Mouse (Mus musculus) embryonic facial prominence, embryonic 13.5 days (tissue): Measurements from ENCODE around the gene Oxld1. TPM values are rescaled to one million over a fixed set of nuclear protein-coding genes. Genes with fewer than 3 reads are reported as not detected.
A peak's percentile ranks its signal among the peaks of the same experiment; 100 is the strongest.

Source experiments
- ATAC-seq: fragments of 200-750 bp; cut with Nextera tagmentation; 2 replicates; pipeline ENCODE4 v1.8.0; 2017; ENCODE audit warnings: low read depth; ENCODE audit not compliant: insufficient number of reproducible peaks, insufficient read depth, low FRiP score, low TSS enrichment
- H3K27ac ChIP-seq: fragments of 300-500 bp; sonication (generic); 2 replicates; pipeline ENCODE4 v1.5.1; 2015; ENCODE audit warnings: moderate library complexity, mild to moderate bottlenecking, inconsistent platforms
- H3K27me3 ChIP-seq: fragments of 300-500 bp; sonication (generic); 2 replicates; pipeline ENCODE4 v1.6.1; 2015; ENCODE audit warnings: mild to moderate bottlenecking, inconsistent platforms
- H3K36me3 ChIP-seq: fragments of 300-500 bp; sonication (generic); 2 replicates; pipeline ENCODE4 v1.6.1; 2015; ENCODE audit warnings: mild to moderate bottlenecking, inconsistent platforms
- H3K4me1 ChIP-seq: fragments of 300-500 bp; sonication (generic); 2 replicates; pipeline ENCODE4 v1.6.1; 2015; ENCODE audit warnings: inconsistent platforms
- H3K4me2 ChIP-seq: fragments of 300-500 bp; sonication (generic); 2 replicates; pipeline ENCODE4 v1.6.1; 2015; ENCODE audit warnings: moderate library complexity, mild to moderate bottlenecking, inconsistent platforms
- H3K4me3 ChIP-seq: fragments of 300-500 bp; sonication (generic); 2 replicates; pipeline ENCODE4 v1.5.1; 2015; ENCODE audit warnings: mild to moderate bottlenecking, inconsistent platforms
- H3K9ac ChIP-seq: fragments of 300-500 bp; sonication (generic); 2 replicates; pipeline ENCODE4 v1.6.1; 2015; ENCODE audit warnings: mild to moderate bottlenecking, inconsistent platforms
- H3K9me3 ChIP-seq: fragments of 300-500 bp; sonication (generic); 2 replicates; pipeline ENCODE4 v1.6.1; 2016; ENCODE audit warnings: inconsistent platforms
- WGBS: fragments of 180-500 bp; shearing (Covaris S2); methylation state at CpG from one replicate; pipeline ENCODE4 v1.1.7; 2015; ENCODE audit warnings: mixed read lengths; 5-methylcytosine and 5-hydroxymethylcytosine counted together
- polyA plus RNA-seq: library from polyadenylated mRNA; unstranded; fragments of >200 nt; fragmentation: Nextera tagmentation; extraction: Ambion mirVana; gene quantifications from 2 replicates; pipeline ENCODE4 v1.2.1, GENCODE M21; 2015

Oxld1 gene
- 15.8 TPM in 2 replicates for polyA plus RNA-seq

DNA sequence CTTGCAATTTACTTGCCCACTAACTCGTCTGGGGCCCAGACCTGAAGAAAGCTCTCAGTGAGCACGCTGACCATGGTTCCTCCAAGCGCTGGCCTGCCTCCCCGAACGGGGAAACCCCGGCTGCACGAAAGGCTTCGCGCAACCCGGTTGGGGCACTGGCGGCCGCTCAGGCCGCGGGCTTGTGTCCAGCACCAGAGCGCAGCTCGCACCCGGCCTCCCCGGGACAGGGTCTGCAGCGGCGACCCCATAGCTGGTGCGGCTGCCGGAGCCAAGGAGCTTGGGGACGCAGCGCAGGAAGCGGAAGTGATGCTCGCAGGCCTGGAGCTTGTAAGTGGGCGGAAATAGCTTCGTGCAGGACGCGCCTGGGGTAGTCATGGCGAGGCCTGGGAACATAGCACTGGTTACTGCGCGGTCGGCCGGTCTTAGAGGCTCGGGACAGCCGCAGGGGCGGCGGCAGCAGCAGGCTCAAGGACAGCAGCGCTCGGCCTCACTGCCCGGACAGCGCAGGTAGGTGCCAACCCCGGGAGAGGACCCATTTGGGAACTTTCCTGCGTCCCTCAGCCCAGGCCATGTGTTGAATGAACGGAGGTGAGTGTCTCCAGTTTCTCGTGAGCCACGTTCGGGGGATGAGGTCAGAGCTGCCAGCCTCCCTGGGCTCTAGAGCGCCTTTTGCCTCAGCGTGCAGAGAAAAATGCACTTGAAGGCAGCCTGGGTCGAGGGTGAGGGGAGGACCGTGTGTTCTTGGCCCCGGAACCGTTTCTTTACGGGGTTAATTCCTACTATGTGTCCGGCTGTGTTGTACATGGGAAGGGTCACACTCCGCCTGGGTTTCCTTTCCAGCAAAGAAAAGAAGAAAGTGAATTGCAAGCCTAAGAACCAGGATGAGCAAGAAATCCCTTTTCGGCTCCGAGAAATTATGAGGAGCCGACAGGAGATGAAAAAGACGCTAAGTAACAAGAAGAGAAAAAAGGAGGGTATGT, at the start of gene Oxld1, which contains the start of gene Ccdc137:
Gene Oxld1, minus strand, starts transcription at position 297 of the 980 bp plus-strand sequence.
Gene Ccdc137, plus strand, starts transcription at position 344 of the 980 bp plus-strand sequence.
- H3K9me3 ChIP-seq: no peaks in the 10 kb centered on the region
- peak; percentile 70; the same call in 1 of the 2 replicates for ATAC-seq
- H3K36me3 ChIP-seq: peaks cover 48% of the 10 kb centered on the region
- H3K9ac ChIP-seq: peak within 1 kb of the TSS; percentile 97
- 4% methylated on average over 62 of the region's 62 CpGs for WGBS
- peak within 1 kb of the TSS; percentile 82 for H3K27ac ChIP-seq
- peak within 1 kb of the TSS; percentile 91 for H3K4me3 ChIP-seq
- peaks cover 21% of the 10 kb centered on the region for H3K4me1 ChIP-seq
- peak within 1 kb of the TSS; percentile 91 for H3K4me2 ChIP-seq
- H3K27me3 ChIP-seq: no peaks in the 10 kb centered on the region

- H3K27ac ChIP-seq: no peak overlapping the region
- H3K9ac ChIP-seq: no peak overlapping the region
- H3K4me2 ChIP-seq: no peak overlapping the region
- WGBS: 63% methylated on average over 4 of the region's 4 CpGs
- H3K9me3 ChIP-seq: no peaks in the 10 kb centered on the region
- H3K27me3 ChIP-seq: no peaks in the 10 kb centered on the region
- H3K4me3 ChIP-seq: no peak overlapping the region
- ATAC-seq: no peak
- H3K4me1 ChIP-seq: peaks cover 12% of the 10 kb centered on the region
- H3K36me3 ChIP-seq: no peaks in the 10 kb centered on the region
Measured at GRCm38 (mm10) chr11:120506899-120507298, 49.0 kb upstream of the Oxld1 start.

DNA sequence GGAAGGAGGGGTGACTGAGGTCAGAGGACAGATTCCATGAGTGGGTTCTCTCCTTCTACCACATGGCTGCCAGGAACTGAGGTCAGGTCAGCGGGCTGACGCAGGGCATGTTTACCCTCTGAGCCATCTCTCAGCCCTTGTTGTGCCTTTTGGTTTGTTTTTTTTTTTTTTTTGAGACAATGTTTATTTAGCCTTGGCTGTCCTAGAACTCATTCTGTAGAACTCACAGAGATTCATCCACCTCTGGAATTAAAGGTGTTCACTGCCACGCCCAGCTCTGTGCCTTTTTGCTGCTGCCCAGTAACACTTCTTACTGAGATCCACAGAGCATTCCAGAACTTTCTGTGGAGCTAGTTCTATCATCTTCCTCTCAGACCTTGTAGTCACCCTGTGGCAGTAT, 47.8 kb upstream of the Oxld1 start:
- WGBS: 85% methylated on average over 3 of the region's 3 CpGs

DNA sequence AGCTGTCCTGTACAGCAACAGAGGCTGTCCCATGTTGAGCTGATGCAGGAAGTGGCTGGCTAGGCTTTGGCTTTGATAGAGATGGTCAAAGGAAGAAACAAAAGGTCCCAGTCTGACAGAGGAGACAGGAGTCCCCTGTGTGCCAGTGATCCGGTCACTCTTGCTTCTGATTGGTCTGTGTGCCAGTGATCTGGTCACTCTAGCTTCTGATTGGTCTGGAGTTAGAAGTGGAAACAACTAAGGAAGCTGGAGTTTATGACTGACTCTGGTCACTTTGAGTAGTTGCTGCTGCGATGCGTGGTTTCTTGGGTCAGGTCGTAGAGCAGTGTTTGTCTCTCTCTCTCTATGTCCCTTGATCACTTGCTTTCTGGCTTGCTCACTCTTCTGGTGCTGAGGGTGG, 43.8 kb upstream of the Oxld1 start:
- Histone ChIP-seq H3K4me1 (peaks cover 6% of the 10 kb centered on the region; the same call in 1 of the 2 replicates), H3K4me3 (no peak overlapping the region), H3K36me3 (peaks cover 26% of the 10 kb centered on the region), H3K4me2 (no peak overlapping the region), H3K27me3 (no peaks in the 10 kb centered on the region), H3K9ac (no peak overlapping the region), H3K27ac (no peak overlapping the region), H3K9me3 (no peaks in the 10 kb centered on the region)
- 86% methylated on average over 4 of the region's 4 CpGs for WGBS
- no peak for ATAC-seq

More for the DNA sequence above, 47.8 kb upstream of the Oxld1 start:
- H3K4me1 ChIP-seq: peaks cover 8% of the 10 kb centered on the region
- H3K4me3 ChIP-seq: no peak overlapping the region
- no peak overlapping the region for H3K9ac ChIP-seq
- no peak overlapping the region for H3K4me2 ChIP-seq
- H3K36me3 ChIP-seq: no peaks in the 10 kb centered on the region
- H3K9me3 ChIP-seq: no peaks in the 10 kb centered on the region
- ATAC-seq: no peak
- no peak overlapping the region for H3K27ac ChIP-seq
- no peaks in the 10 kb centered on the region for H3K27me3 ChIP-seq

- peaks cover 33% of the 10 kb centered on the region for H3K36me3 ChIP-seq
- H3K9ac ChIP-seq: no peak overlapping the region
- no peaks in the 10 kb centered on the region for H3K9me3 ChIP-seq
- ATAC-seq: no peak
- 65% methylated on average over 6 of the region's 6 CpGs for WGBS
- H3K4me3 ChIP-seq: no peak overlapping the region
- H3K4me1 ChIP-seq: peaks cover 6% of the 10 kb centered on the region; the same call in 1 of the 2 replicates
- no peaks in the 10 kb centered on the region for H3K27me3 ChIP-seq
- H3K4me2 ChIP-seq: no peak overlapping the region
- H3K27ac ChIP-seq: no peak overlapping the region
Measured at GRCm38 (mm10) chr11:120501018-120501417, 43.1 kb upstream of the Oxld1 start.

DNA sequence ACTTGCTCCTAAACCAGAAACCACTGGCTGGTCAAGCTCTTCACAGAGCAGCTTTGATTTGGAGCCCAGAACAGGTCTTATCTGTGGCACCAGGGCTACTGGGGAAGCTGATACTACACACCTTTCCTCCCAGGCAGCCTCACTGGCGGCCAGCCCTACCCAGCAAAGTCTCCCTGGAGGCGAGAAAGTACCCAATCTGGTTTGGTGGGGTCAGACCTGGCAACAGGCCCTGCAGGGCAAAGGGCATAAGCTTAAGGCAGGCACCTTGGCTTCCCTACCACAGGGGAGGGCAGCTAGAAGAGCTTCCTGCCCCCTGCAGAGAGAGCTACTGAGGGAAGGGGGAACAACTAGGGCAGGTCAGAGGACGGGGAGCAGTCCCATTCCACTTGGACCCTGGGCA, 42.5 kb upstream of the Oxld1 start:
- ATAC-seq: no peak
- no peak overlapping the region; the same call in 1 of the 2 replicates for H3K27ac ChIP-seq
- 14% methylated on average over 3 of the region's 3 CpGs for WGBS
- peaks cover 6% of the 10 kb centered on the region; the same call in 1 of the 2 replicates for H3K4me1 ChIP-seq
- H3K36me3 ChIP-seq: peaks cover 40% of the 10 kb centered on the region
- no peaks in the 10 kb centered on the region for H3K27me3 ChIP-seq
- no peaks in the 10 kb centered on the region for H3K9me3 ChIP-seq
- H3K4me3 ChIP-seq: no peak overlapping the region
- no peak overlapping the region for H3K4me2 ChIP-seq
- H3K9ac ChIP-seq: 0 out of 2 replicates have a peak overlapping the region, but pooled peaks have one; percentile 36

DNA sequence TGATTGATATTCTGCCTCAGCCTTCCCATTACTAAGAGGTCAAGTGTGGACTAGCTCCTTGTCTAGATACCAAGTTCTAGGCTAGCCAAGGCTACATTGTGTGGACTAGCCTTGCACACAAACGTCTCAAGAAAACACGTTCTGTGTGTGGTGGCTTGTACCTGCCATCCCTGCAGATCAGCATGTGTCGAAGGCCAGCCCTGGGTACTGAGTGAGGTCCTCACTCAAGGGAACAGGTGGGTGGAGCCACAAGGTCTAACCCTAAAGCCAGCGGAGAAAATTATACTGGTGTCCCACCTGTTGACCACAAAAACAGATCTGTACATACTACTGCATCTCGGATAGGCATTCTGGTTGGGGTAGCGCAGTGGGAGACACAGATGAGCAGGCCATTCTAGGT, 42.0 kb upstream of the Oxld1 start:
- H3K9me3 ChIP-seq: no peaks in the 10 kb centered on the region
- H3K4me2 ChIP-seq: no peak overlapping the region
- peaks cover 44% of the 10 kb centered on the region for H3K36me3 ChIP-seq
- no peaks in the 10 kb centered on the region for H3K27me3 ChIP-seq
- H3K4me3 ChIP-seq: no peak overlapping the region
- ATAC-seq: no peak
- 77% methylated on average over 6 of the region's 6 CpGs for WGBS
- H3K9ac ChIP-seq: no peak overlapping the region
- peaks cover 6% of the 10 kb centered on the region; the same call in 1 of the 2 replicates for H3K4me1 ChIP-seq
- H3K27ac ChIP-seq: no peak overlapping the region

DNA sequence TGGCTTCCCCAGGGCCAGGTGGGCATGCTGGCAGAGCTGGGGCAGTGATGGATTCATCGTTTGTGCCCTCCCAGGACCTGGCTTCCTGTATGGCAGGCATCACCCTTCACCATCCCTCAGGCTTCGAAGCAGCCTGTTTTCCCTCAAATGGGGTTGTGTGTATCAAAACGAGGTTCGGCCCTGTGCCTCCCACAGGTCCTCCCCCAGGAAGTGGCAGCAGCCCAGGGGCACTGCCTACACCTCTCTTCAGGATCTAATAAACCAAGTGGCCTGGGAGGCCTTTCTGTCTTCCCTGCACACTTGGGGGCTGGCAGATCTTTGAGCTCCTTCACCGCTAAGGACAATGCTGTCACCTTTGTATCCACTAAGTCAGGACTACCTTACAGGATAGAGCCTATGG, 41.0 kb upstream of the Oxld1 start:
- no peak overlapping the region for H3K9ac ChIP-seq
- no peaks in the 10 kb centered on the region for H3K9me3 ChIP-seq
- peaks cover 53% of the 10 kb centered on the region for H3K36me3 ChIP-seq
- no peak overlapping the region for H3K4me3 ChIP-seq
- H3K27ac ChIP-seq: no peak overlapping the region
- H3K4me2 ChIP-seq: no peak overlapping the region
- WGBS: 89% methylated on average over 5 of the region's 5 CpGs
- no peaks in the 10 kb centered on the region for H3K27me3 ChIP-seq
- no peak for ATAC-seq
- peaks cover 7% of the 10 kb centered on the region for H3K4me1 ChIP-seq

- Histone ChIP-seq H3K27ac (no peak overlapping the region), H3K36me3 (peaks cover 53% of the 10 kb centered on the region), H3K4me3 (no peak overlapping the region), H3K27me3 (no peaks in the 10 kb centered on the region), H3K9ac (no peak overlapping the region), H3K4me2 (no peak overlapping the region), H3K4me1 (peaks cover 13% of the 10 kb centered on the region), H3K9me3 (no peaks in the 10 kb centered on the region)
- ATAC-seq: no peak
- 93% methylated on average over 12 of the region's 12 CpGs for WGBS
Measured at GRCm38 (mm10) chr11:120498226-120498625, 40.4 kb upstream of the Oxld1 start.

DNA sequence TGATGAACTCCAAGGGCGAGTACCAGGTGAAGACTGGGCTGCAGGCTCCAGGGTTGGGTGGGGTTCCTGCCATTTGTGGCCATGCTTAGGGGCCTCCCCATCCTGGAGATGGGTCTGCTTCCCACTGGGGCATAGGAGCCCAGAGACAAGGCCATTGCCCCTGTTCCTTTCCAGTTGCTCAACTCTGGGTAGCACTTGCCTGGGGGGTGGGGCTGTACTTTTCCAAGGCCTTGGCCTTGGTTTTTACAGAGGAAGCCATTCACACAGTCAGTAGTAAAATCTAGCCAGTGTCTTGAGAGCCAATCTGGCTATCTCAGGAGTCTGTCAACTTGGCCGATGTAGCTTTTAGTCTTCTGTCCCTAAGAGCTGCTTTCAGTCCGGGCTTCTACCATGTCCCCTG, 39.6 kb upstream of the Oxld1 start:
- Histone ChIP-seq H3K4me3 (no peak overlapping the region), H3K36me3 (peaks cover 53% of the 10 kb centered on the region), H3K4me1 (peaks cover 21% of the 10 kb centered on the region), H3K4me2 (no peak overlapping the region), H3K9me3 (no peaks in the 10 kb centered on the region), H3K27ac (no peak overlapping the region), H3K27me3 (no peaks in the 10 kb centered on the region), H3K9ac (no peak overlapping the region)
- no peak for ATAC-seq
- WGBS: 90% methylated on average over 3 of the region's 3 CpGs

GRCm38 (mm10) chr11:120493911-120494310, 36.0 kb upstream of the Oxld1 start:
- Histone ChIP-seq H3K27ac (no peak overlapping the region), H3K4me2 (peak overlapping the region; percentile 95), H3K4me3 (peak overlapping the region; percentile 99; the same call in 1 of the 2 replicates), H3K4me1 (peaks cover 34% of the 10 kb centered on the region), H3K9ac (peak overlapping the region; percentile 89; the same call in 1 of the 2 replicates), H3K9me3 (no peaks in the 10 kb centered on the region), H3K36me3 (peaks cover 56% of the 10 kb centered on the region), H3K27me3 (no peaks in the 10 kb centered on the region)
- ATAC-seq: no peak
- WGBS: 80% methylated on average over 3 of the region's 3 CpGs
